Mouse (Mus musculus): ENCODE data around the gene Hoxc5.

The Hoxc5 gene

GRCm38 (mm10) chr15:102967511-102968397 is 511 bp downstream of the Hoxc5 start:
- DNase-seq (ENCODE audit: low read depth, low spot score) = no peak

GRCm38 (mm10) chr15:102969296-102969695 is 2.1 kb downstream of the Hoxc5 start:
- no peak for DNase-seq (ENCODE audit: low read depth, low spot score)

DNA sequence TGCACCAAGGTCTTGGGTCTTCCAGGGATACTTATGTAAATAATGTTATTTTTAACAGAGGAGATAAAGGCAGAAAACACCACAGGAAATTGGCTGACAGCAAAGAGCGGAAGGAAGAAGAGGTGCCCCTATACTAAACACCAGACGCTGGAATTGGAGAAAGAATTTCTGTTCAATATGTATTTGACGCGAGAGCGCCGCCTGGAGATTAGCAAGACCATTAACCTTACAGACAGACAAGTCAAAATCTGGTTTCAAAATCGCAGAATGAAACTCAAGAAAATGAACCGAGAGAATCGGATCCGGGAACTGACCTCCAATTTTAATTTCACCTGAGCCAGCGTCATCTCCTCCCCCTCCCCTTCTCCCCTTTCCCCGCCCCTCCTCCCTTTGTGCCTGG is 3.5 kb downstream of the Hoxc5 start:
- no peak for DNase-seq (ENCODE audit: low read depth, low spot score)

GRCm38 (mm10) chr15:102972254-102972653 is 5.0 kb downstream of the Hoxc5 start:
- no peak for DNase-seq (ENCODE audit: low read depth, low spot score)

GRCm38 (mm10) chr15:102972753-102973152 is 5.5 kb downstream of the Hoxc5 start:
- DNase-seq (ENCODE audit: low read depth, low spot score) = no peak

DNA sequence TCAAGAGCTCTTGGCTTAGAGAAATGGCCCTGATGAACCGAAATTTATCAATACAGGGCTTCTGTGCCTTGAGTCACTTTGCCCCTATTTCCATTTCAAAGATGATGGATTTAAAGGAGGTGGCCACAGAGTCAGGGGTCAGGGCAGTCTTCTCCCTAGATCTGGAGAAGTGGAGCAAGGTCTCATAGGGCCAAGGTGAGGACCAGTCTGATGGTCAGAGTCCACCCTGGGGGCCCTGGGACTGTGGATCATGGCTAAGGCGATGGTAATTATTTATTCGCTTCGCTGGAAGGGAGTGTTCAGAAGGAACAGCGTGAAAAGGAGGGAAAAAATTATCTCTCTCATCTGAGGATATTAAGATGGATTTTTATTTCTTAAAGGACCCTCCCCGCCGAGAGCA is 7.8 kb downstream of the Hoxc5 start:
- DNase-seq (ENCODE audit: low read depth, low spot score) = no peak

DNA sequence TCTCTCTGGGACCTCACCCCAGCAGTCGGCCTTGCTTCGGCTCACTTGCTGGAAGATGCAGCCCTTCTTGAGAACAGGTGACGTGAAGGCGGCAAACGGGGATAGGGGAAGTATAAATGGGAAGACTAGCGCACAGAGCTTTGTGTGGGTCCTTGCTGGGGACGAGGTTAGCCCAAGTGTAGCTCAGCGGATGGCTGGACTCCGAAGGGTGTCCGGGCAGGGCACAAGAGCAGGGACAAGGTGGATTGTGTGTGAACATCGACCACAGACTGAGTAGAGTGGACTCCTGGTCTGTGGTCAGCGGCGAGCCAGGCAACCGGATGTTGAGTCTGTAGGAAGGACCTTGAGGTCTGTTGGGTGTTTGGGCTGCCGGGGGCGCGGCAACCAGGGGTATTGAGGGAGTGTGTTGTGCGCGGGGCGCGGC is 8.5 kb downstream of the Hoxc5 start:
- no peak for DNase-seq (ENCODE audit: low read depth, low spot score)

DNA sequence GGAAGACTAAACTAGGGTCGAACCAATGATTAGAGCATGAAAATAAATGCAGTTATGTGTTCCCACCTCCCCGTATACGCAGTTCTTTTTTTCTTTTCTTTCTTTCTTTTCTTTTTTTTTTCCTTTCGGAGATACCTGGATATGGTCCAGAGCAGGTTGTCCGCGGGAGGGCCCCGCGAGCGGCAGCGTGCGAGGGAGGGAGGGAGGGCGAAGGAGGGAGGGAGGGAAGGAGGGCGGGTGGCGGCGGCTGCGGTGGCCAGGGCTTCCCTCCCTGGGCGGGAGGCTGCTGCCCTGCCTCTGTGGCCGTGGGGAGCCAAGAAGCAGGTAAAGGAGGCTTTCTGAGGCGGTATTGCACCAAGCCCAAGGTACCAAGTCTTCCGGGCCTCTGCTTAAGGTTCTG is 8.9 kb downstream of the Hoxc5 start, which contains the start of gene Hoxc9:
TSS of gene Hoxc9 (plus strand) at position 269 of the 400 bp plus-strand sequence.
- DNase-seq (ENCODE audit: low read depth, low spot score) = no peak

GRCm38 (mm10) chr15:102976631-102977422 is 9.6 kb downstream of the Hoxc5 start:
- no peak for DNase-seq (ENCODE audit: low read depth, low spot score)

DNA sequence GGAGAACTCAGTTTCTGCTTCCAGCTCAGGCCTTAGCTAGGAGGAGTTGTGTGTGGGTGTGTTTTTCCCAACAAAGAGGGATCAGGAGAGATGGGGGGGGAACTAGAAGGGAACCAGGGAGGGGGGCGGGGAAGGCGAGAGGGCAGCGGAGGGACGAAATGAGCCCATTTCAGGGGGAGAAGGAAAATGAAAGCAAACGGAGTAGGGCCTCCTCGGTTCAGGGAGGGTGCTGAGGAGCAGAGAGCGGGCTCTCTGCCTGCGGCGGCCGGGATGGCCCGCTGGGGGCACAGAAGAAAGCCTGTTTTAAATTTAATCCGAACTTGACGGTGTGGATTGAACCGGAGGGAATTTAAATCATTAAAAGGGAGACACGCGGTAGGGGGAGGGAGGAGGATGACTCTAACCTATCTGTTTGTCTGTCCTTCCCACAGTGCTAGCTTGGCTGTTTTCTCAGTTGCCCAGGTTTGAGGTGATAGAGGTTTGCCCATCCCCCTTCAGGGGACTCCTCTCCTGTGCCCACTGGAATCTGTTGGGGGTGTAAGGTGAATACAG is 10.3 kb downstream of the Hoxc5 start:
- no peak for DNase-seq (ENCODE audit: low read depth, low spot score)

GRCm38 (mm10) chr15:102978615-102979515 is 11.6 kb downstream of the Hoxc5 start:
- no peak for DNase-seq (ENCODE audit: low read depth, low spot score)

GRCm38 (mm10) chr15:102979936-102980335 is 12.7 kb downstream of the Hoxc5 start:
- no peak for DNase-seq (ENCODE audit: low read depth, low spot score)

DNA sequence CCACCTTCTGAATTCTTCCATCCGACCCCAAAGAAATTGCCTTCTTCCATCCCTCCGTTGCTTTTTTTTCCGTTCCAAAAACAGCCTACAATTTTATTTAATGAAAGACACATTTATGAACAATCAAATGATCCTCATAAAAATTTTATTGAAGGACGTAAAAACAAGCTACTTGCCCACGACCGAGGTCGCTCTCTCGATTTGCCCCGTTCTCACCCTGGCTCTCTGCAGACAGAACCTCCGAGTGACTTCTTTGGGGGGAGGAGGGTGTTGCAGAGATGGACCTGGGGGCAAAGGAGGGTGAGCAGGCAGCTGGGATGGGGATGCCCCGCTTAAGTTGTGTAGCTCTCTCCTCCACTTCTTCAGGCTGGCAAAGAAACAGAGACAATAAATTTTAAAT is 13.1 kb downstream of the Hoxc5 start:
- DNase-seq (ENCODE audit: low read depth, low spot score) = no peak

- DNase-seq (ENCODE audit: low read depth, low spot score) = no peak
Measured at GRCm38 (mm10) chr15:102980912-102981311, 13.7 kb downstream of the Hoxc5 start.

- peak; percentile 75 for DNase-seq (ENCODE audit: low read depth, low spot score)
Measured at GRCm38 (mm10) chr15:102981379-102982288, 14.4 kb downstream of the Hoxc5 start.

DNA sequence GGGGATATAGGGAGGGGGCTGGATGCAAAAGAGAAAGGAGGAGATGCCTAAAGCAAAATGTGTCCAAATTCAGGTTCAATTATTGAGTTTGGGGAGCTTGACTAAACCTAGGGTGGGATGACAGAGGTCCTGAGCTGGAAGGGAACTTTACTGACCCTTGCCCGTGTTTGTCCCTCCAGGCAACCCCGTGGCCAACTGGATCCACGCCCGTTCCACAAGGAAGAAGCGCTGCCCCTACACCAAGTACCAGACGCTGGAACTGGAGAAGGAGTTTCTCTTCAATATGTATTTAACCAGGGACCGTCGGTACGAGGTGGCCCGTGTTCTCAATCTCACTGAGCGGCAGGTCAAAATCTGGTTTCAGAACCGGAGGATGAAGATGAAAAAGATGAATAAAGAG is 16.5 kb downstream of the Hoxc5 start:
- no peak for DNase-seq (ENCODE audit: low read depth, low spot score)

GRCm38 (mm10) chr15:102984521-102984920 is 17.3 kb downstream of the Hoxc5 start:
- DNase-seq (ENCODE audit: low read depth, low spot score) = no peak

DNA sequence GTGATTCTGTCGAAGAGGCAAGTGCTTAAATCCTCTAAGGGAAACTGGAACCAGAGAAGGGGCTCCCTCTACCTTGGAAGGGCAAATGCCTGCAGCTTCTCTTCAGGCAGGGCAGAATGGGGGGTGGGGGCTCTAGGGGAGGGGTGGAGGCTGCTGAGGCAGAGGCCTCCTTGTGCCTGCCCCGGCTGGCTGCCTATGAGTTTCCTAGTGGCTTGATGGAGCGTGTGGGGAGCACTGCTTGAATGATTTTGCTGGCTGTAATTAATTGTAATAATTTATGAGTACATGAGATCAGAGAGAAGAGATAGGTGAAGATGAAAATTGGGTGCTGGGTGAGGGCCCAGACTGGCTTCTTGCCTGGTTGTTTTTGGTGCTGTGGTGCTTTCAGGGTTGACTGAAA is 17.7 kb downstream of the Hoxc5 start:
- no peak for DNase-seq (ENCODE audit: low read depth, low spot score)

DNA sequence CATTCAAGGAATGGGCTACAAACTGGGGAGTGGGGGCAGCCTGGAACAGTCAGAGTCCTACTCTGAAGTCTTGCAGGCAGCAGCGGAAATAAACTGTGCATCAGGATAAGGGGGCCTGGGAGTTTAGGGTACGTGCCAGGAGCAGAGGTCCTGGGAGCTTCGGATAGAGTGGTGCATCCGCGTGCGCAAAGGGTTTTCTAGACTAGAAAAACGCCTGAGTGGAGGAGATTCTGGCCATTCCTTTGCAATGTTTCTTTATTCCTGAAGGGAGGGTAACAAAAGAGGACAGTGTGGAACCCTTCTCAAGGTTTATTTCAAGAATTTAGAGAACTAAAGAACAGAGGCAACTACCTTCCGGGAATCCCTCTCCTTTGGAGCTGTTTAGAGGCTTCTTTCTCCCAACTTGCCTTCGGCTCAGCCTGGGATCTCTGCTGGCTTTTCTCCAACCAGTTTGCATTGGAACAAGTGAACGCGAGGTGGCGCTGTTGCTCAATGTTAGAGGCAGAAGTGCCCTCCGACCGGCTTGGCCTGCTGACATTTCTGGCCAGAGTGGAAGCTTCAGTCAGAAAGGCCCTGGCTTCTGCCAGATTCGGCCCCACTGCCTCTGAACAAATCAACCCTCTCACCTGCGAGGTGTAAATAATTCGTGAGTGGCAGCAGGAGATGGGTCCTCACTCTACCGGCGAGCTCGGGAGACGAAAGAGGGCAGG is 20.0 kb downstream of the Hoxc5 start:
- peak; percentile 95 for DNase-seq (ENCODE audit: low read depth, low spot score)

DNA sequence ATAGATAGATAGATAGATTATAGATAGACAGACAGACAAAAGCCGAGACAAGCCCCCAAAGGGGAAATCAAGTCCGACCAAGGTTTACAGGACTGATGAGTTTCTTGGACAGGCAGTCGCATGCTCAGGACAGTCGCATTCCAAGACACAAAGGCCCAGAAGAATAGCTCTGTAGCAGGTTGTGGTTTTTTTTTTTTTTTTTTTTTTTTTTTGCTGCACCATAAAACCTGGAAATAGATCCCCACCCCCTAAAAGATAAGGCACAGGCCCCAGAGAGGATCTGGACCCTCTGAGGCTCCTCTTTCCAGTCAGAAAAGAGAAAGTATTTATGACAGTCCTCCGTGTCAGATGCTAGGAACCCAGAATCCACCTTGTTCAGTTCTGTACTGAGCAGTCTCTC is 20.8 kb downstream of the Hoxc5 start:
- no peak for DNase-seq (ENCODE audit: low read depth, low spot score)
